Mouse (Mus musculus) neural tube, embryonic 15.5 days (tissue): Measurements from ENCODE around the gene Chchd1. TPM values are rescaled to one million over a fixed set of nuclear protein-coding genes. Genes with fewer than 3 reads are reported as not detected.

Experiments used
- ATAC-seq: fragments of 200-750 bp; cut with Nextera tagmentation; 2 replicates; pipeline ENCODE4 v1.8.0; 2017; ENCODE audit warnings: mild to moderate bottlenecking, moderate TSS enrichment, moderate library complexity; ENCODE audit not compliant: low FRiP score
- H3K27ac ChIP-seq: fragments of 300-500 bp; sonication (generic); replicated peaks from 2 replicates; pipeline ENCODE4 v1.5.1; 2015; ENCODE audit warnings: mild to moderate bottlenecking, inconsistent platforms
- H3K27me3 ChIP-seq: fragments of 300-500 bp; sonication (generic); replicated peaks from 2 replicates; pipeline ENCODE4 v1.6.1; 2015; ENCODE audit warnings: inconsistent platforms
- H3K36me3 ChIP-seq: fragments of 300-500 bp; sonication (generic); 2 replicates; pipeline ENCODE4 v1.6.1; 2015; ENCODE audit warnings: inconsistent platforms
- H3K4me1 ChIP-seq: fragments of 300-500 bp; sonication (generic); 2 replicates; pipeline ENCODE4 v1.6.1; 2015; ENCODE audit warnings: inconsistent platforms
- H3K4me2 ChIP-seq: fragments of 300-500 bp; sonication (generic); 2 replicates; pipeline ENCODE4 v1.6.1; 2015; ENCODE audit warnings: inconsistent platforms, mild to moderate bottlenecking, moderate library complexity
- H3K4me3 ChIP-seq: fragments of 300-500 bp; sonication (generic); replicated peaks from 2 replicates; pipeline ENCODE4 v1.5.1; 2015; ENCODE audit warnings: mild to moderate bottlenecking, inconsistent platforms
- H3K9ac ChIP-seq: fragments of 300-500 bp; sonication (generic); replicated peaks from 2 replicates; pipeline ENCODE4 v1.6.1; 2015; ENCODE audit warnings: mild to moderate bottlenecking, inconsistent platforms
- H3K9me3 ChIP-seq: fragments of 300-500 bp; sonication (generic); replicated peaks from 2 replicates; pipeline ENCODE4 v1.6.1; 2016; ENCODE audit warnings: inconsistent platforms
- WGBS: fragments of 180-500 bp; shearing (Covaris S2); methylation state at CpG from one replicate; pipeline ENCODE4 v1.1.7; 2015; ENCODE audit warnings: mixed read lengths; 5-methylcytosine and 5-hydroxymethylcytosine counted together
- polyA plus RNA-seq: library from polyadenylated mRNA; unstranded; fragments of >200 nt; fragmentation: Nextera tagmentation; extraction: Ambion mirVana; gene quantifications from 2 replicates; pipeline ENCODE4 v1.2.1, GENCODE M21; 2015

Chchd1 gene
- polyA plus RNA-seq = 173 and 194 TPM in 2 replicates

DNA sequence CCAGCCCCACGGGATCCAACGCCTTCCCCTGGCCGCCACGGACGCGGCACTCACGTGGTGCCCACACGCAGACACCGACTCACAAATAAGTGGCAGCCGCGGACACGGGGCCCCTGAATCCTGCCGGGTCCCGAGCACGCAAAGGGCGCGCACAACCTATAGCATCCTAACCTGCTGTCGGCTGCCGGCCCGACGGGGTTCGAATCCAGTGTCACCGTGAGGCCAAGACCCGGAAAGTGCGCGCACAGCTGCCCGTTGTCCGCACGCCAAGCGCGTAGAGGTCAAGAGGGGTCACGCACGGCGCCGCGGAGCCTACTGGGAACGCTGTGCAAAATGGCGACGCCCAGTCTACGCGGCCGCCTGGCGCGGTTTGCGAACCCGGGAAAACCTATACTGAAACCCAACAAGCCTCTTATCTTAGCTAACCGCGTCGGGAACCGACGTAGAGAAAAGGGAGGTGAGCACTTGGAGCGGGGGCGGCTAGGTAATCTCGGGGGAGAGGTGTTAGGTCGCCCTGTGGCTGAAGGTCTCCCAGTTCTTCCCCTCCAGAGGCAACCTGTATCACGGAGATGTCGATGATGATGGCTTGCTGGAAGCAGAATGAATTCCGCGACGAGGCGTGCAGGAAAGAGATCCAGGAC lies at the start of gene Chchd1:
Gene Chchd1, plus strand, starts transcription at position 266 of the 641 bp plus-strand sequence.
- Histone ChIP-seq H3K27me3 (no peaks in the 10 kb centered on the region), H3K4me1 (peaks cover 58% of the 10 kb centered on the region), H3K9ac (peak within 1 kb of the TSS; percentile 81), H3K4me3 (peak within 1 kb of the TSS; percentile 88), H3K27ac (peak within 1 kb of the TSS; percentile 91), H3K36me3 (peaks cover 12% of the 10 kb centered on the region), H3K4me2 (peak within 1 kb of the TSS; percentile 68), H3K9me3 (no peaks in the 10 kb centered on the region)
- under 1% methylated on average over 61 of the region's 61 CpGs for WGBS
- peak; percentile 75 for ATAC-seq

DNA sequence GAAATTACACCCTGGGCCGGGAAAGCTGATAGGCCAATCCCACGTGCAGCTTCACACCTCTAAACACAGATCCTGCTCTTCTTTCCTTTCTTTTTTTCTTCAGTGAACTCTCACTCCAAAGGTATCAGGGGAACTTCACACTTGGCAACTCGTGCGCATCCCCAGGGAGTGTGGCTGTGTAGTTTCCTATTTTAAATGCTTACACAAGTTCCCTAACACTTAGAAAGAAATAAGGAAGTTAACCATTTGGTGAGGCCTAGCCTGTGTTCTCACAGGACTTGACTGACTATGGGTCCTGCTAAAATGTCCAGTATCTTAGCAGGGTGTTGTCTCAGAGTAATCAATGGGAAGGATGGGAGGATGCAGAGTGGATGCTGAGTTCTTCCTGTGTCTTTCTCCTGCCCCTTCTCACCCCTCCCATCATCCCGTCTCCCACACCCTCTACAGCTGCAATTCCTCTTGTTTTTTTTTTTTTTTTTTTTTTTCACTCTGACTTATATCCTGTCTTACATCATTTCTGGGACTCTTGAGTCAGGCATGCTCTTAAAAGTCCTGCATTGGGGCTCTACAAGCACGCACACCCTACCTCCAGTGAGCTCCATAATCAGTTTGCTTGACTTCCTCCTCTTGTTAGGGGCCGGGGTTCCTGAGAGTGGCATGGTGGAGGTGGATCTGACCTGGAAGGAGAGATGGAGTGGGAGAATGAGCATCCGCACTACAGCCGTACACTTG lies 48.0 kb upstream of the Chchd1 start:
- no peak overlapping the region for H3K27ac ChIP-seq
- H3K4me3 ChIP-seq = no peak overlapping the region
- 85% methylated on average over 9 of the region's 9 CpGs for WGBS
- H3K9me3 ChIP-seq = no peaks in the 10 kb centered on the region
- H3K9ac ChIP-seq = no peak overlapping the region
- H3K4me2 ChIP-seq = no peak overlapping the region
- ATAC-seq = no peak
- H3K36me3 ChIP-seq = no peaks in the 10 kb centered on the region
- H3K27me3 ChIP-seq = no peaks in the 10 kb centered on the region
- no peaks in the 10 kb centered on the region for H3K4me1 ChIP-seq

DNA sequence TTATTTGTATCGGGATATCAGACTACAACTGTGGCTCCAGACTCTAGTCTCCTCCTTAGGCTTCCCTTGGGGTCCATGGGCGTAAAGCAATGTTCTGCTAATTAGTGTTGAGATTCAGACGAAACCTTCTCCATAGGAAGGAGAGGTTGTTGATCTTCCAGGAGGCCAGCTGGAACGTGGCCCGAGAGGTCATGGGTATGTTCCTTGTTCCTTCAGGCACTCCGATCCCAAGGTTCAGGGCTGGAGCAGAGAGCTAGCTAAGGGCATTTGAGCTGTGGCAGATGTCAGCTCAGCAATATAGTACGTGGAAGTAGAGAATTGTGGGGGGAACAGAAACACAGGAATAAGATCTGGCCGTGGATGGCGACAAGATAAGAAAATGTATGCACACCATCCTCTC lies 47.1 kb upstream of the Chchd1 start:
- no peak overlapping the region for H3K4me2 ChIP-seq
- no peaks in the 10 kb centered on the region for H3K9me3 ChIP-seq
- WGBS = 84% methylated on average over 9 of the region's 9 CpGs
- ATAC-seq = no peak
- H3K27me3 ChIP-seq = no peaks in the 10 kb centered on the region
- H3K27ac ChIP-seq = no peak overlapping the region
- no peak overlapping the region for H3K9ac ChIP-seq
- no peak overlapping the region for H3K4me3 ChIP-seq
- H3K4me1 ChIP-seq = peaks cover 4% of the 10 kb centered on the region
- H3K36me3 ChIP-seq = no peaks in the 10 kb centered on the region

DNA sequence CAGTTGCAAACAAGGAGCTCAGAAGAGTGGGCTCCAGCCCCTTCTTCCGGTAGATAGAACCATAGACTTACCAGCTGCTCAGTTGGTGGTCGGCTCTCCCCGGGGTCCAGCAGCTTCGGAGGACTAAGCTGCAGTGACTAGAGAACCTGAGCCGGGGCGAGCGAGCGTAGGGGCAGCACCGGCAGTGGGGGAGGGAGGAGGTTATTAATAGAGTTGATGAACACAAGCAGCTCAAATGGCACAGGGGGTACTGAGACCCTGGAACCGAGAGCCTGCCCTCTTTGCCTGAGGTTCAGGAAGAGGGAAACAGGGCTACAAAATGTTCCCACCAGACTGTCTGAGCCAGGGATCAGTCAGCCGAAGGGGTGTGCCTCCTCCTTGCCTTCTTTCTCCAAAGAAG lies 46.4 kb upstream of the Chchd1 start, which contains the start of gene Myoz1:
Gene Myoz1, minus strand, starts transcription at position 180 of the 400 bp plus-strand sequence.
- ATAC-seq = no peak
- 62% methylated on average over 11 of the region's 11 CpGs for WGBS
- H3K4me3 ChIP-seq = no peak within 1 kb of the TSS
- no peak within 1 kb of the TSS for H3K27ac ChIP-seq
- no peaks in the 10 kb centered on the region for H3K27me3 ChIP-seq
- no peaks in the 10 kb centered on the region for H3K9me3 ChIP-seq
- H3K4me1 ChIP-seq = peaks cover 5% of the 10 kb centered on the region
- H3K36me3 ChIP-seq = no peaks in the 10 kb centered on the region
- no peak within 1 kb of the TSS for H3K4me2 ChIP-seq
- H3K9ac ChIP-seq = no peak within 1 kb of the TSS

DNA sequence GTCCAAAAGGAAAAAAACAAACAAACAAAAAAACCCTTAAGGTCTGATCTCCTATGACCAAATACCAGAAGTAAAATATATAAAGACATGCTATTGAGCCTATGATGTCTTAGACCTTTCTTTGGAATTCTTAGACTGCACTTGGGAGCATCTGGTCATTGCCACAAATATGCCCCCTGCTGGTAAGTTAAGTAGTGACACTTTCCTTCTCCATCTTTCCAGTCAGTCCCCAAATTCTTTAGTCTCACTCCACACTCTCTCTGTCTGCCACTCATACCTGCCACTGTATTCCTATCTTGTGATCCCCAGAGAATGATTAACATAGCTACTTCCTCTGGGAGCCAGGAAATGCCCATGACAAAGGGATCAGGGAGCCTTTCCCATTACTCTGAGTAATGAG lies 44.5 kb upstream of the Chchd1 start:
- Histone ChIP-seq H3K4me3 (no peak overlapping the region), H3K4me1 (peaks cover 20% of the 10 kb centered on the region), H3K9ac (no peak overlapping the region), H3K9me3 (no peaks in the 10 kb centered on the region), H3K36me3 (no peaks in the 10 kb centered on the region), H3K4me2 (no peak overlapping the region), H3K27me3 (no peaks in the 10 kb centered on the region), H3K27ac (no peak overlapping the region)
- ATAC-seq = no peak

DNA sequence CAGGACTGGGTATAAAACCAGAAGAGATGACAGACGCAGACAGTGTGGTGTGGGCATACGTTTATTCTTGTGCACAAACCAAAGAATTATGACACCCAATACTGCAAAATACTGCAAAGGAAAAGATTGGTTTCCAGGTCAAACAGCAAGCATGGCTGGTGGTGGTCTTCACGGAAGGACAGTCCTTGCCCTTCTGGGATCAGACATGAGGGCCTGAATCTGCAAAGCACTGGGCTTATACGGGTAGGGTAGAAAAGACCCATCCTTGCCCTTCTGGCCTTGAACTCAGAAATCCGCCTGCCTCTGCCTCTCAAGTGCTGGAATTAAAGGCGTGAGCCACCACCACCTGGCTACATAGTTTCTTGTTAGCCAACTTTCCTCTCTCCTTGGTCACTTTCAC lies 43.9 kb upstream of the Chchd1 start:
- Histone ChIP-seq H3K36me3 (no peaks in the 10 kb centered on the region), H3K4me2 (no peak overlapping the region), H3K9ac (no peak overlapping the region), H3K4me1 (peaks cover 20% of the 10 kb centered on the region), H3K4me3 (no peak overlapping the region), H3K9me3 (no peaks in the 10 kb centered on the region), H3K27ac (no peak overlapping the region), H3K27me3 (no peaks in the 10 kb centered on the region)
- no peak for ATAC-seq
- WGBS = 86% methylated on average over 6 of the region's 6 CpGs

DNA sequence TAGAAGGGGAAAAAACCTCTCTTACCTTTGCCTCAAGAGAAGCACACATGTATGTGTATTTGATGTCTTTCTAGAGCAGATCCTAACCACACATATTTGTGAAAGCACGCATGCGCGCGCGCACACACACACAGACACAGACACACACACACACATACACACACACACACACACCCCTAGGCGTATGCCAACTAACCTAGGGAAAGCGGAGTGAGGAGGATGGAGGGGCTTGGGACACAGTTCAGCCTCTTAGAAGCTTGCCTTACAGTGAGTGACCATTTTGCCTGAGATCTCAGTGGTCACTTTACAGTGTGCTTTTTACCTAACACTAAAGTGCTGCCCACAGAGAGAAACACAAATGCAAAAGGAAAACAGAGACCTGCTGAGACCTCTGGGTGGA lies 43.1 kb upstream of the Chchd1 start:
- H3K4me2 ChIP-seq = no peak overlapping the region
- H3K4me3 ChIP-seq = no peak overlapping the region
- peaks cover 5% of the 10 kb centered on the region; the same call in 1 of the 2 replicates for H3K27me3 ChIP-seq
- H3K27ac ChIP-seq = no peak overlapping the region
- no peaks in the 10 kb centered on the region for H3K9me3 ChIP-seq
- peaks cover 20% of the 10 kb centered on the region for H3K4me1 ChIP-seq
- ATAC-seq = no peak
- no peaks in the 10 kb centered on the region for H3K36me3 ChIP-seq
- H3K9ac ChIP-seq = no peak overlapping the region
- 97% methylated on average over 7 of the region's 7 CpGs for WGBS

DNA sequence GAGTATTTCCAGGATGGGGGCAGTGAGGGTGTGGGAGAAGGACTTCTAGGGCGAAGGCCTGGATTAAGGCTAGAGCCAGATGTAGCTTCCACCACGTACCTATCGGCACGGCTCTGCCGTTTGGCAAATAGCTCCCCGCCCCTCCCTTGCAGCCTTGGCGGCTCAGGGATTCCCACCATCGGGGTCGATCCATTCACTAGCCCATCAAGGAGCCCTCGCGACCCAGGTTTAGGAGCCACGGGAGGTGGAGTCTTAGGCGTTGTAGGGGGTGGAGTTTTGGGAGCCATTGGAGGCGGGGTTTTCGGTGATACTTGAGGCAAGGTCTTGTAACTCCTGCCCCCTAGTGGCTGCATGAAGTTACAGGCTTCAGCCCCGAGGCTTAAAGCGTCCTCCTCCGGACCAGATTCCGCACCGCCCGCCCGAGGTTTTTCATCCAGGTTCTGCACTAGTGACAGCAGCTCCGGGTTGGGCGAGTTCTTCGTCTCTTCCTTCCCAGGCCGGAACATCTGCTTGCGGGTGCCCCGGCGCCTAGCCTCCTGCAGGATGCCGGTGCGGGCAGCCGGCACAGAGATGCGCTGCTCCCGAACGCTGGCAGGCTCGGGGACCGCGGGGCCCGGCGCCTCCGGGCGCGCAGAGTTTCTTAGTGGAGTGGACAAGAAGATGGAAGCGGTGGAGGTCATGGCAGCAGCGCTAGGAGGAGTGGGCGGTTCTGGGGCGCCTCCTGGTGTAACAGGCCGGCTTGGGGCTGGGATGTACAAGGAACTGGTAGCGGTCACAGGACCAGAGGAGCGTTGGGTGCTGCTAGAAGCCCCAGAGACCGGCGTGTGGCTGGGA lies 41.8 kb upstream of the Chchd1 start:
- under 1% methylated on average over 52 of the region's 52 CpGs for WGBS
- Histone ChIP-seq H3K9me3 (no peaks in the 10 kb centered on the region), H3K27me3 (peaks cover 5% of the 10 kb centered on the region; the same call in 1 of the 2 replicates), H3K27ac (peak overlapping the region; percentile 90), H3K9ac (peak overlapping the region; percentile 73), H3K4me3 (peak overlapping the region; percentile 62), H3K4me2 (peak overlapping the region; percentile 92), H3K4me1 (peaks cover 20% of the 10 kb centered on the region), H3K36me3 (no peaks in the 10 kb centered on the region)
- peak; percentile 91 for ATAC-seq

DNA sequence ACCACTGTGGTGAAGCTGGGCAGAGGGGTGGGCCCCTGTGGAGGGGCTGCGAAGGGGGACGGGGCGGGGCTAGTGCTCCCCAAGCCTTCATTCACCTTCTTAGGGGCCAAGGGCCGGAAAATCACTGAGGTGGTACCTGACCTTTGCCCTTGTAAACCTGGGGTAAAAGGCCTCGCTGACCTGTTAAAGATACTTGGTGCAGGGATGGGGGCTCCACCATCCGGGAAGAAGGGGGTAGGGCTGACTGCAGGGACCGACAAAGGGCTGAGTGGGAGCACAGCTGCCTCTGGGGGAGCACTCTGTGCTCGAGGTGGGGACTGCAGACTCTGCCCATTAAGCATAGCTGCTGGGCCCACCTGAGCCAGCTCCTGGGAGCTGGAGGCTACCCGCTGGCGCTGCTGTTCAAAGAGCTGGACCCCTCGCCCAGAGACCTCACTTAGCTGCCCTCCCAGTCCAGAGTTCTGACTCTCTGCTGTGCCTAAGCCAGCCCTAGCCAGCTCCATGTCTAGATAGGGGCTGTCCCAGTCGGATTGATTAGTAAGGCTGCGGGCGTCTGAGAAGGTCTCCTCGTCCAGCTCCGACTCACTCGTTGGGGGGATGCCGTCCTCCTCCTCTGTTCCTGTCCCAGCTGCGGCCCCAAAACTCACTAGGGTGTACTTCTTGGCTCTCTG lies 41.0 kb upstream of the Chchd1 start:
- ATAC-seq = peak; percentile 45; the same call in 1 of the 2 replicates
- no peaks in the 10 kb centered on the region for H3K36me3 ChIP-seq
- H3K4me3 ChIP-seq = peak overlapping the region; percentile 62
- H3K4me1 ChIP-seq = peaks cover 20% of the 10 kb centered on the region
- 11% methylated on average over 19 of the region's 19 CpGs for WGBS
- peak overlapping the region; percentile 90 for H3K27ac ChIP-seq
- H3K27me3 ChIP-seq = peaks cover 5% of the 10 kb centered on the region; the same call in 1 of the 2 replicates
- no peaks in the 10 kb centered on the region for H3K9me3 ChIP-seq
- H3K4me2 ChIP-seq = peak overlapping the region; percentile 92
- peak overlapping the region; percentile 73 for H3K9ac ChIP-seq

DNA sequence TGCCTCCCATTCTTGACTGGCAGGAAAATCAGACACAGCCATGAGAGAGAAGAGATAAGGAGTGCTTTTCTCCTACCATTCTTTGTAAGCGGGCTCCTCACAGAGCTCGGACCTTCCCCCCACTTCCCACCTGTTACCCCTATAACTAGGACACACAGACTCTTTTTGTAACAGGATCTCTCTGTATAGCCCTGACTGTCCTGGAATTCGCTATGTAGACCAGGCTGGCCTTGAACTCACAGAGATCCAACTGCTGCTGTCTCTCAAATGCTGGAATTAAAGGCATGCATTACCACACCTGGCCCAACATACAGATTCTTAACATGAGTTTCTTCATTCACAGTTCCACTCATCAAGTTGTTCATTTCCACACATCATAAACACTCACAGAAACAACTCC lies 40.1 kb upstream of the Chchd1 start:
- WGBS = 90% methylated on average over 3 of the region's 3 CpGs
- Histone ChIP-seq H3K9ac (peak overlapping the region; percentile 73; the same call in 1 of the 2 replicates), H3K4me1 (peaks cover 20% of the 10 kb centered on the region), H3K9me3 (no peaks in the 10 kb centered on the region), H3K27me3 (peaks cover 5% of the 10 kb centered on the region; the same call in 1 of the 2 replicates), H3K36me3 (no peaks in the 10 kb centered on the region), H3K27ac (peak overlapping the region; percentile 90; the same call in 1 of the 2 replicates), H3K4me3 (peak overlapping the region; percentile 62; the same call in 1 of the 2 replicates), H3K4me2 (peak overlapping the region; percentile 92; the same call in 1 of the 2 replicates)
- no peak for ATAC-seq

DNA sequence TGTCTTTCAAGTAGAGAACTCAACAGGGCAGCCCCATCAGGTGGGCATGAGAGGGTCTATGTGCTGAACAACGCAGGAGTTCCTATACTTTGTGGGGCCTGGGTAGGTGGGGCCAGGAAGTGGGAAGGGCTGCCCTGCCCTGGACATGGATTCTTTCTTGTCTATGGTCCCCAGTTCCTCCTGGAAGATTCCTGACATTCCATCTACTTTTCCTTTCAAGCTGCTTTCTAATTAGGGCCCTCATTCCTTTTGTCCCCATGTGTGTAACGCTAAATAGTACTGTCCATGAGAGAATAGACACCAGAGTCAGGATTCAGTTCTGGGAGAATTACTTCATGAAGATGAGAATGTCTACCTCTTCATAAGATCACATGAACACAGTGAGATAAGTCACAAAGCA lies 39.2 kb upstream of the Chchd1 start:
- no peaks in the 10 kb centered on the region for H3K36me3 ChIP-seq
- WGBS = 73% methylated on average over 2 of the region's 2 CpGs
- no peak for ATAC-seq
- H3K27me3 ChIP-seq = peaks cover 7% of the 10 kb centered on the region; the same call in 1 of the 2 replicates
- H3K4me3 ChIP-seq = no peak overlapping the region
- H3K9me3 ChIP-seq = no peaks in the 10 kb centered on the region
- H3K4me1 ChIP-seq = peaks cover 20% of the 10 kb centered on the region
- H3K27ac ChIP-seq = no peak overlapping the region
- H3K9ac ChIP-seq = no peak overlapping the region
- H3K4me2 ChIP-seq = no peak overlapping the region
